Mouse (Mus musculus) lung, adult 2 months (tissue): ENCODE results near the gene Mcf2l.

Experiments used
- CTCF ChIP-seq: fragments of 200-500 bp; IDR thresholded peaks from 2 replicates; pipeline ENCODE4 v1.5.1; 2011; ENCODE audit warnings: mild to moderate bottlenecking, low read length, control low read depth; ENCODE audit not compliant: insufficient read depth
- POLR2A ChIP-seq: fragments of 200-500 bp; IDR thresholded peaks from 2 replicates; pipeline ENCODE4 v1.6.1; 2011; ENCODE audit warnings: low read depth, mild to moderate bottlenecking, control low read depth, low read length, borderline replicate concordance; ENCODE audit errors: extremely low read depth

- TF ChIP-seq POLR2A (no peak), CTCF (no peak)
Observed at GRCm38 (mm10) chr8:12991411-12991810, 117.8 kb downstream of the Mcf2l start.
